Mouse (Mus musculus) ES-Bruce4 (cell line): ENCODE results near the gene Zfp574. TPM values are rescaled to one million over a fixed set of nuclear protein-coding genes. Genes with fewer than 3 reads are reported as not detected.

Source experiments
- H3K27ac ChIP-seq: 2 replicates; pipeline ENCODE4 v1.5.1; 2012; ENCODE audit warnings: low read length, inconsistent platforms; ENCODE audit not compliant: insufficient read depth
- H3K27me3 ChIP-seq: 2 replicates; pipeline ENCODE4 v1.6.1; 2012; ENCODE audit warnings: mild to moderate bottlenecking, low read length, inconsistent platforms; ENCODE audit not compliant: control insufficient read depth, poor library complexity, insufficient read depth, severe bottlenecking
- H3K36me3 ChIP-seq: 2 replicates; pipeline ENCODE4 v1.6.1; 2012; ENCODE audit warnings: inconsistent platforms, mild to moderate bottlenecking, low read length, moderate library complexity; ENCODE audit not compliant: control insufficient read depth, poor library complexity, insufficient read depth, severe bottlenecking
- H3K4me1 ChIP-seq: one replicate; pipeline ENCODE4 v1.8.1; 2011; ENCODE audit warnings: low read length; ENCODE audit not compliant: control insufficient read depth, insufficient read depth
- H3K4me3 ChIP-seq: 2 replicates; pipeline ENCODE4 v1.5.1; 2011; ENCODE audit warnings: low read depth, mild to moderate bottlenecking, low read length
- H3K9ac ChIP-seq: 2 replicates; pipeline ENCODE4 v1.6.1; 2012; ENCODE audit warnings: low read depth, mild to moderate bottlenecking, inconsistent platforms; ENCODE audit not compliant: poor library complexity, severe bottlenecking
- H3K9me3 ChIP-seq: replicated peaks from 2 replicates; pipeline ENCODE4 v1.6.1; 2012; ENCODE audit warnings: mild to moderate bottlenecking, low read length, inconsistent platforms; ENCODE audit not compliant: control insufficient read depth, poor library complexity, insufficient read depth, severe bottlenecking
- CTCF ChIP-seq: IDR thresholded peaks from one replicate; pipeline ENCODE4 v1.8.1; 2011; ENCODE audit warnings: low read depth, low read length
- EP300 ChIP-seq: IDR thresholded peaks from 2 replicates; pipeline ENCODE4 v1.6.1; 2011; ENCODE audit warnings: low read depth, low read length; ENCODE audit not compliant: insufficient read depth
- POLR2A ChIP-seq: IDR thresholded peaks from one replicate; pipeline ENCODE4 v1.8.1; 2011; ENCODE audit warnings: low read length; ENCODE audit not compliant: insufficient read depth
- polyA plus RNA-seq: library from polyadenylated mRNA; stranded (reverse); fragments of >200 nt; gene quantifications from 2 replicates; pipeline ENCODE4 v1.2.4, GENCODE M21; 2011; ENCODE audit warnings: low read depth; ENCODE audit not compliant: missing spikeins, insufficient read depth, insufficient read length

Gene Zfp574
- polyA plus RNA-seq, 1 experiment: 13.5 TPM

- no peaks in the 10 kb centered on the region for H3K36me3 ChIP-seq
- no peaks in the 10 kb centered on the region for H3K27me3 ChIP-seq
- no peak overlapping the region for H3K27ac ChIP-seq
- no peaks in the 10 kb centered on the region for H3K9me3 ChIP-seq
- TF ChIP-seq POLR2A: no peak
- no peak for TF ChIP-seq EP300
- TF ChIP-seq CTCF: no peak
- no peak overlapping the region for H3K4me3 ChIP-seq
- no peak overlapping the region for H3K9ac ChIP-seq
- H3K4me1 ChIP-seq: peaks cover 1% of the 10 kb centered on the region
These were observed 19.8 kb upstream of the Zfp574 start for GRCm38 (mm10) chr7:25052587-25052986.

- no peaks in the 10 kb centered on the region for H3K27me3 ChIP-seq
- no peak overlapping the region for H3K9ac ChIP-seq
- H3K9me3 ChIP-seq: no peaks in the 10 kb centered on the region
- no peak overlapping the region for H3K27ac ChIP-seq
- no peak overlapping the region for H3K4me3 ChIP-seq
- peaks cover 3% of the 10 kb centered on the region for H3K4me1 ChIP-seq
- H3K36me3 ChIP-seq: no peaks in the 10 kb centered on the region
- TF ChIP-seq EP300 (no peak), POLR2A (no peak), CTCF (no peak)
These were observed 15.4 kb upstream of the Zfp574 start for GRCm38 (mm10) chr7:25056951-25057350.

DNA sequence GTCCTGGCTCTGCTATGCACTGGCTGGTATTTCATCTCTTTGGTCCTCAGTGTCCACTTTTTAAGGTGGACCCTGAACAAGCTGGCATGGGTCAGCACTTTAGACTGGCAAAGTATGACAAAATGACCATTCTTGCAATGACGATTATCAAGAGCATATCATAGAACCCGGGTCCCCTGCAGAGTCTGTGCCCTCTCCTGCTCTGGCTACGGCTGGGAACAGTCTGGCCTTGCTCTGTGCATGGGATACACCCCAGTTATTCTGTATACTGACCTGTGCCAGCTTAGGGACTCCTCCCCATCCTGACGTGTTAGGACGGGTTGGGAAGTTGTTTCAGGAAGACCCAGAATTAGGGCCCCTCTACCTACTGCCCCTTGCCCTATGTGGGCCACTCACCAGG, 14.5 kb upstream of the Zfp574 start:
- TF ChIP-seq CTCF (no peak), POLR2A (no peak), EP300 (no peak)
- H3K36me3 ChIP-seq: no peaks in the 10 kb centered on the region
- H3K4me1 ChIP-seq: peaks cover 3% of the 10 kb centered on the region
- H3K27me3 ChIP-seq: no peaks in the 10 kb centered on the region
- H3K9ac ChIP-seq: no peak overlapping the region
- H3K27ac ChIP-seq: no peak overlapping the region
- H3K4me3 ChIP-seq: no peak overlapping the region
- no peaks in the 10 kb centered on the region for H3K9me3 ChIP-seq

DNA sequence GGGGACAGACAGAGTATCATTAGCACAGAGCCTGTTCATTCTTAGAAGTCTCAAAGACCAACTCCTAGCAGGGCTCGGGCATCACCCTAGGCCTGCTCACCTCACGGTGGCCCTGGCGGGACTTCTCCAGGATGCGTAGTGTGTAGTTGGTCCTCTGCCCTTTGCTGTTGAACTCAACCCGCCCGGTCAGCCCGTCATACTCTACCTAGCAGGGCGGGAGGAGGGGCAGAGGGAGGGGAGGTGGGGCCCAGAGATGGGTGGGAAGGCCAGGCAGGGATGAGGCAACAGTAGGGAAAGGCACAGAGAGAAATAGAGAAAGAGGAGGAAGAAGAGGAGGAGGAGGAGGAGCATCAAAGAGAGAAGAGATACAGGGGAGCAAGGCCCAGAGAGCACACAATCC, 14.0 kb upstream of the Zfp574 start:
- Histone ChIP-seq H3K36me3 (no peaks in the 10 kb centered on the region), H3K9ac (no peak overlapping the region)
- TF ChIP-seq POLR2A (no peak), EP300 (no peak), CTCF (no peak)

GRCm38 (mm10) chr7:25058836-25059235, 13.5 kb upstream of the Zfp574 start:
- no peaks in the 10 kb centered on the region for H3K27me3 ChIP-seq
- H3K9me3 ChIP-seq: no peaks in the 10 kb centered on the region
- H3K4me1 ChIP-seq: peaks cover 3% of the 10 kb centered on the region
- H3K4me3 ChIP-seq: no peak overlapping the region
- H3K9ac ChIP-seq: no peak overlapping the region
- no peak for TF ChIP-seq CTCF
- no peak overlapping the region for H3K27ac ChIP-seq
- no peaks in the 10 kb centered on the region for H3K36me3 ChIP-seq

More for the DNA sequence above, 14.0 kb upstream of the Zfp574 start:
- no peaks in the 10 kb centered on the region for H3K27me3 ChIP-seq
- H3K4me1 ChIP-seq: peaks cover 3% of the 10 kb centered on the region
- H3K27ac ChIP-seq: no peak overlapping the region
- no peaks in the 10 kb centered on the region for H3K9me3 ChIP-seq
- H3K4me3 ChIP-seq: no peak overlapping the region

DNA sequence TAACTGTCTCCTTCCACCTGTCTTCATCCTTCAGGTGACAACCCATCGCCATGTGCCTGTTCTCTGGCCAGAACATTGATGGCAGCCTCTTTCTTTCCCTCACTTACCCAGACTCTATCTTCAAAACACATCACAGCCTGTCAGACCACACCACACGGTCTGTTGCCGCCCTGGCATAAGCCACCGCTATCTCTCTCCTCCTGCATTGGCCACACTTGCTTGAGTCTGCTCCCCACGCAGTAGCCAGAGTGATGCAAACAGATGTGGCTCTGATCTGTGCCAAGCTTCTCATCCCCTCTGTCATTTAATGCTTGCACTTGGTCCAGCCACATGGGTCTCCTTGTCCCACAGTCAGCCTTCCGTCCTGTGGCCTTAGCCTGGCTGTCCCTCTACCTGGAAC, 9.0 kb upstream of the Zfp574 start:
- TF ChIP-seq CTCF (no peak), POLR2A (no peak), EP300 (no peak)
- H3K27me3 ChIP-seq: no peaks in the 10 kb centered on the region
- no peaks in the 10 kb centered on the region for H3K36me3 ChIP-seq
- H3K4me3 ChIP-seq: no peak overlapping the region
- peaks cover 3% of the 10 kb centered on the region for H3K4me1 ChIP-seq
- H3K9ac ChIP-seq: no peak overlapping the region
- H3K27ac ChIP-seq: no peak overlapping the region
- H3K9me3 ChIP-seq: no peaks in the 10 kb centered on the region
